Mouse (Mus musculus) embryonic stem cell, embryonic (primary cell): ENCODE results near the gene Ccdc9.

Experiments
- CTCF ChIA-PET, 4 experiments: fragments of 300-600 bp in 2 of 4; fragments of 350-600 bp in 2 of 4; sonication (Branson Sonifier 250); formaldehyde crosslinking; loops; one replicate each; lab custom pipeline; 2022; ENCODE audit warnings: inconsistent platforms in 2 of 4; lab: Charles Lee
- POLR2A ChIA-PET, 4 experiments: fragments of 300-600 bp in 2 of 4; fragments of 350-600 bp in 2 of 4; sonication (Branson Sonifier 250); formaldehyde crosslinking; loops; one replicate each; lab custom pipeline; 2022; ENCODE audit warnings: antibody characterized with exemption in 4 of 4, inconsistent platforms in 1 of 4; lab: Charles Lee

Gene Ccdc9

GRCm38 (mm10) chr7:16239554-16239997 is 47.0 kb downstream of the Ccdc9 start:
- ChIA-PET POLR2A (interaction anchor here in 3 of 4 experiments (0.5 to 1.2 kb wide), 5 partner anchors 10 to 78 kb away, joined by 3 to 6 read pairs (median 4); partner anchors contain the start of gene Dhx34 (in 1 of the 3)), CTCF (interaction anchor here in 3 of 4 experiments (0.5 to 1.5 kb wide), 5 partner anchors 21 to 826 kb away, joined by 3 to 6 read pairs (median 4); partner anchors contain the start of gene Meis3 (in 1 of the 3))

GRCm38 (mm10) chr7:16229869-16230268 is 56.7 kb downstream of the Ccdc9 start:
- ChIA-PET POLR2A (interaction anchor here in 3 of 4 experiments (0.6 to 1.9 kb wide), 10 partner anchors 10 to 167 kb away, joined by 3 to 5 read pairs (median 3); partner anchors contain the start of genes Inafm1 (in 1 of the 3) and Slc8a2 (in 1 of the 3)), CTCF (interaction anchor here in 2 of 4 experiments (0.5 to 0.7 kb wide), 3 partner anchors 56 to 282 kb away, joined by 3 read pairs; no protein-coding TSS in a partner anchor)
